Mouse (Mus musculus) E14TG2a.4 (cell line): ENCODE results near the gene Ube2d1.

Source experiments
- H3K27me3 ChIP-seq: 2 replicates; pipeline ENCODE4 v1.6.1; 2014; ENCODE audit warnings: low read length, control low read depth; ENCODE audit not compliant: insufficient read depth
- H3K36me3 ChIP-seq: 2 replicates; pipeline ENCODE4 v1.6.1; 2014; ENCODE audit warnings: low read length, control low read depth; ENCODE audit not compliant: insufficient read depth
- H3K4me1 ChIP-seq: replicated peaks from 2 replicates; pipeline ENCODE4 v1.6.1; 2014; ENCODE audit warnings: low read depth, low read length, control low read depth
- H3K4me3 ChIP-seq: replicated peaks from 2 replicates; pipeline ENCODE4 v1.5.1; 2014; ENCODE audit warnings: mild to moderate bottlenecking, low read length
- H3K9me3 ChIP-seq: 2 replicates; pipeline ENCODE4 v1.6.1; 2014; ENCODE audit warnings: low read length, control low read depth
- CTCF ChIP-seq: conservative IDR thresholded peaks from 2 replicates; pipeline ENCODE4 v1.5.1; 2014; ENCODE audit warnings: low read length
- NANOG ChIP-seq: IDR thresholded peaks from 2 replicates; pipeline ENCODE4 v1.6.1; 2014; ENCODE audit warnings: borderline replicate concordance, low read length, mixed read lengths
- POU5F1 ChIP-seq: IDR thresholded peaks from 2 replicates; pipeline ENCODE4 v1.6.1; 2014; ENCODE audit warnings: low read length, borderline replicate concordance

The Ube2d1 gene

DNA sequence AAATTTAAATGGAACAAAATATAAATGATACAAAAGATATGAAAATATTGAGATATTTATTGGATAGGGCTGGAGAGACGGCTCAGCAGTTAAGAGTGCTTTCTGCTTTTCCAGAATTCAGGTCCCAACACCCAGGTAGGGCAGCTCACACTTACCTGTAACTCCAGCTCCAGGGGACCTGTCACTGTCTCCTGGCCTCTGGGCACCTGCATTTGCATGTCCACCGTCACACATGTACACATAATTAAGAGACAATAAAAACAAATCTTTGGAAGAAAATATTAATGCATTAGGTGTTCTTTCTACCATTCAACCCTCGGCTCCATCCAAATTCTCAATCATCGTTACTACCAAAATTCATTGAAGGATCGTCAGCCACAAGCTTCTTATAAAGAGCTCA is 33.8 kb downstream of the Ube2d1 start:
- no peaks in the 10 kb centered on the region for H3K9me3 ChIP-seq

DNA sequence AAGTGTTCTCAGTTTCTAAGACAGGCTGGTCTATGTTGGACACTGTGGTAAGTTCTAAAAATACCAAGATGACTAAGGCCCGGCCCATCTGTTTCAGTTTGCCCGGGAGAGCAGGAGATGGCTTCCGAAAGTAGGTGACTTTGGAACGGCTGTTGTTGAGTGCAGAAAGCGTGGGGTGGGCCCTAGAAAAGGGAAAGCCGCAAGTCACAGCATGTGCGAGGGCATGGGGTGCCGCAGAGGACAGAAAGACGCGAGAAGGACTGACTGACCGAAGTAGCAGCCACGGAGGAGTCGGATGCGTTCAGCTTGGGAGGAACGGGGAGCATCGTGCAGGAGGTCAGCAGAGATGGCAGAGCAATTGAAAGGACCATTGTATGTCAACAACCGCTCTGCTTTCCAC is 34.6 kb downstream of the Ube2d1 start:
- Histone ChIP-seq H3K27me3 (no peaks in the 10 kb centered on the region), H3K36me3 (peaks cover 10% of the 10 kb centered on the region), H3K9me3 (no peaks in the 10 kb centered on the region), H3K4me1 (peaks cover 11% of the 10 kb centered on the region), H3K4me3 (peak overlapping the region; percentile 17; the same call in 1 of the 2 replicates)
- no peak for TF ChIP-seq NANOG

More for the DNA sequence above, 33.8 kb downstream of the Ube2d1 start:
- Histone ChIP-seq H3K4me3 (no peak overlapping the region), H3K4me1 (peaks cover 11% of the 10 kb centered on the region), H3K36me3 (peaks cover 13% of the 10 kb centered on the region), H3K27me3 (no peaks in the 10 kb centered on the region)
- TF ChIP-seq POU5F1: no peak
- TF ChIP-seq NANOG: no peak
- TF ChIP-seq CTCF: no peak

GRCm38 (mm10) chr10:71249086-71249880 is 35.8 kb downstream of the Ube2d1 start:
- Histone ChIP-seq H3K4me1 (peaks cover 11% of the 10 kb centered on the region), H3K27me3 (0 out of 2 replicates have a peak, but pooled peaks cover under 1% of the 10 kb centered on the region), H3K36me3 (peaks cover under 1% of the 10 kb centered on the region; the same call in 1 of the 2 replicates), H3K9me3 (no peaks in the 10 kb centered on the region), H3K4me3 (no peak overlapping the region)
- TF ChIP-seq NANOG (no peak), CTCF (no peak), POU5F1 (no peak)

DNA sequence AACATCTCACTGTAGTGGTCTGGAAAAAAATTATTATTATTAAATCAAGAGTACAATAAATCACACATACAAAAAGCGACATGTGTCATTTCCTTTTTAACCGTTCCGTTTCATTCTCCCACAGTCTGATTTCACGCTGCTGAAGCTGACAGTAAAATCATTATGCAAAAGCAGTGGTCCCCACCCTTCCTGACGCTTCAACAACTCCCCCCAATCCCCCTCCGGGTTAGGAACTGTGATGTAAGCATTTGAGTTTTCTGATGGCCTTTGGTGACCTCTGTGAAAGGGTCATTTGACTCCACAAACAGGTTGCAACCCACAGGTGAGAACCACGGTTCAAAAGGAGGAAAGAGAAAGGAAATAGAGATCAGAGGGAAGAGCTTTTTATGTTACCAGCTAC is 38.1 kb downstream of the Ube2d1 start:
- H3K36me3 ChIP-seq: no peaks in the 10 kb centered on the region
- TF ChIP-seq CTCF (no peak), NANOG (no peak), POU5F1 (no peak)

DNA sequence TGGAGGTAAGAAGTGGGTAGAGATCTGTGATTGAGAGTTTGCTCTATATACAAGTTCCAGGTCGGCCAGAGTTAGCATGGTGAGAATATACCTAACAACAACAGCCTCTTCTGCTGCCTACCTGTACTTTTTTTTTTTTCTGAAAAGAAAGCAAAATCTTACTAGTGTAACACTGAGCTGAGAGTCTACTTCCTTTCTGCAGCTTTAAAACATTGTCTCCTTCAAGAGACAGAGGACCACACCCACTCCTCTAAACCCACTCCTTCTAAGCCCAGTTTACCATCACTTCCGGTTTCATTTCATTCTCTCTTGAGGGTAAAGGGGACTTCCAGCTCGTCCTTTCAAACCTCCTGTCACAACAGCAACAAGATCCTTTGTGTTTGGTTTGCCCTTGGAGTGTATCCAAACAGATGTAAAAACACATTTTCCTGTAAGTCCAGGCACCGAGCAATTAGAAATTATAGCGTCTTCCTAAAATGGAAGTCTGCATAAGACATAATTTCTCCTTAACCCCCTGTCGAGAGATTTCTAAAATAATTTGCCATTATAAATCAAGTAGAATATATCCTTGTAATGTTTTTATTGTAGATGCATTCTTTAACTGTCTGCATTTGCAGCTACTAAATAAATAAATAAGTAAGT is 45.5 kb downstream of the Ube2d1 start:
- Histone ChIP-seq H3K27me3 (peaks cover 3% of the 10 kb centered on the region; the same call in 1 of the 2 replicates), H3K4me3 (no peak overlapping the region), H3K4me1 (peaks cover 34% of the 10 kb centered on the region), H3K36me3 (peaks cover 19% of the 10 kb centered on the region), H3K9me3 (no peaks in the 10 kb centered on the region)
- TF ChIP-seq CTCF (no peak), NANOG (no peak), POU5F1 (no peak)

More for the DNA sequence above, 38.1 kb downstream of the Ube2d1 start:
- Histone ChIP-seq H3K9me3 (no peaks in the 10 kb centered on the region), H3K4me1 (peaks cover 11% of the 10 kb centered on the region), H3K4me3 (no peak overlapping the region), H3K27me3 (peaks cover 3% of the 10 kb centered on the region; the same call in 1 of the 2 replicates)

DNA sequence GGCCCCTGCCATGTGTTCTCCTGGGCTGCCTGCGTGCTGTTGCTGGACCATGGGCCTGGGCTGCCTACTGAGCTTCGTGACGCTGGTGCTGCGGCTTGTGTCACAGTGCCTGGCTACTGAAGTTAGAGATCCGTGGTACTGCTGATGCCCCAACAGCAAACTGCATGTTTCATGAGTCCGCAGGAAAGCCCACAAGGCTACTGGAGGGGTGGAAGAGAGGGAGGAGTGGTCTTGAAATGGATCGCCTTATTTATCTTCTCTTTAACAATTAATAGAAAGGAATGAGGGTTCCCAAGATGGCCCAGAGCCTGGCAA is 46.9 kb downstream of the Ube2d1 start, which contains the start of gene Tfam:
Gene Tfam, minus strand, starts transcription at position 41 of the 315 bp plus-strand sequence.
- Histone ChIP-seq H3K9me3 (no peaks in the 10 kb centered on the region), H3K4me1 (peaks cover 40% of the 10 kb centered on the region), H3K4me3 (peak within 1 kb of the TSS; percentile 94)

DNA sequence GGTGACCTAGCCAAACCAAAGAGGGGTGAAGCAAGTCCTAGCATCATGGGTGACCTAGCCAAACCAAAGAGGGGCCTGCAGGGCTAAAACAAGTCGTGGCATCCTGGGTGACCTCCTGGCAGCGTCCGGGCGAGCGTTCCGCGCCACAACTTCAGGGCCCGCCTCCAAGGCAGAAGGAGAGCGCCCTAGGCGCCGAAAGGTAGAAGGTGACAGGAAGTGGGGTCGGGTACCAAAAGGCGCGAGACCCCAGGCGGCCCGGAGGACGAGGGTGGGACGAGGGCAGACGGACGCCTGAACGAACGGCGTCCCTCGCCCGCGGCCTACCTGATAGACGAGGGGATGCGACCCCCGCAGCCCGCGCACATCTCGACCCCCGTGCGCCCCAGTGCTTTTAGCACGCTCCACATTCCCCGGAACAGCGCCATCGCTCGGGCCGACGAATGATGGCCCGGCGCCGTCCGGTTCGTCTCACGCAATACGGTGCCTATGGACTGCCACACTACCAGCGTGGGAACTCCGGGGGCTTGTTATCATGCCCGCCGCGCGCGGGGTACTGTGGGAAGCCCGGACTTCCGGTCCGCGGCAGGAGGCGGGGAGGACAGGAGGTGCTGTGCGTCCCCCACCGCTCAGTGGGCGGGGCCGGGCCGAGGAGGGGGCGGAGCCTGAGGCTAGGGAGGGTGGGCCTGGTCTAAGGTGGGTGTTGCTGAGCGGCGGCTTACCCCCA is 47.4 kb downstream of the Ube2d1 start:
- peaks cover 38% of the 10 kb centered on the region for H3K36me3 ChIP-seq
- H3K4me3 ChIP-seq: peak overlapping the region; percentile 94
- H3K27me3 ChIP-seq: no peaks in the 10 kb centered on the region
- peaks cover 40% of the 10 kb centered on the region for H3K4me1 ChIP-seq
- no peak for TF ChIP-seq POU5F1
- TF ChIP-seq NANOG: no peak
- no peak for TF ChIP-seq CTCF
- no peaks in the 10 kb centered on the region for H3K9me3 ChIP-seq

More for the DNA sequence above, 46.9 kb downstream of the Ube2d1 start, which contains the start of gene Tfam:
- Histone ChIP-seq H3K36me3 (peaks cover 33% of the 10 kb centered on the region), H3K27me3 (no peaks in the 10 kb centered on the region)
- TF ChIP-seq POU5F1 (no peak), NANOG (no peak), CTCF (no peak)

GRCm38 (mm10) chr10:71234071-71234470 is 51.0 kb downstream of the Ube2d1 start:
- Histone ChIP-seq H3K36me3 (peaks cover 71% of the 10 kb centered on the region), H3K4me3 (no peak overlapping the region), H3K9me3 (no peaks in the 10 kb centered on the region), H3K27me3 (no peaks in the 10 kb centered on the region), H3K4me1 (peaks cover 30% of the 10 kb centered on the region)
- TF ChIP-seq POU5F1 (no peak), NANOG (no peak), CTCF (no peak)
